Mouse (Mus musculus) cerebellum, adult 2 months (tissue): ENCODE data around the gene Mfap2. TPM values are rescaled to one million over a fixed set of nuclear protein-coding genes. Genes with fewer than 3 reads are reported as not detected.

ENCODE experiments used
- DNase-seq, 2 experiments: peaks; one replicate each; pipeline ENCODE4 v3.0.0; 2021
- H3K27ac ChIP-seq: fragments of 200-500 bp; 2 replicates; pipeline ENCODE4 v1.5.1; 2012; ENCODE audit warnings: low read length, control low read depth, inconsistent platforms; ENCODE audit not compliant: insufficient read depth
- H3K27me3 ChIP-seq: fragments of 200-500 bp; 2 replicates; pipeline ENCODE4 v1.6.1; 2012; ENCODE audit warnings: inconsistent platforms, mild to moderate bottlenecking, low read length, moderate library complexity; ENCODE audit not compliant: control insufficient read depth, insufficient read depth
- H3K4me1 ChIP-seq: fragments of 200-500 bp; 2 replicates; pipeline ENCODE4 v1.6.1; 2011; ENCODE audit warnings: low read length; ENCODE audit not compliant: control insufficient read depth, insufficient read depth
- H3K4me3 ChIP-seq: fragments of 200-500 bp; replicated peaks from 2 replicates; pipeline ENCODE3; 2011; ENCODE audit warnings: mild to moderate bottlenecking, low read depth, low read length, control low read depth; ENCODE audit not compliant: insufficient read depth
- CTCF ChIP-seq: fragments of 200-500 bp; IDR thresholded peaks from 2 replicates; pipeline ENCODE4 v1.5.1; 2011; ENCODE audit warnings: low read depth, mild to moderate bottlenecking, control low read depth, low read length, moderate library complexity, borderline replicate concordance; ENCODE audit not compliant: insufficient read depth
- POLR2A ChIP-seq: fragments of 200-500 bp; IDR thresholded peaks from 2 replicates; pipeline ENCODE4 v1.6.1; 2011; ENCODE audit warnings: low read length, control low read depth, borderline replicate concordance; ENCODE audit not compliant: insufficient read depth
- WGBS: fragments of 180-500 bp; shearing (Covaris S2); methylation state at CpG from one replicate; pipeline ENCODE4 v1.1.7; 2018; 5-methylcytosine and 5-hydroxymethylcytosine counted together
- polyA plus RNA-seq: library from polyadenylated mRNA; depleted of rRNA; stranded (reverse); fragments of >200 nt; gene quantifications from 2 replicates; pipeline ENCODE4 v1.2.3, GENCODE M21; 2012; rRNA removed

Gene Mfap2
- polyA plus RNA-seq: 3.1 and 3.4 TPM in 2 replicates

DNA sequence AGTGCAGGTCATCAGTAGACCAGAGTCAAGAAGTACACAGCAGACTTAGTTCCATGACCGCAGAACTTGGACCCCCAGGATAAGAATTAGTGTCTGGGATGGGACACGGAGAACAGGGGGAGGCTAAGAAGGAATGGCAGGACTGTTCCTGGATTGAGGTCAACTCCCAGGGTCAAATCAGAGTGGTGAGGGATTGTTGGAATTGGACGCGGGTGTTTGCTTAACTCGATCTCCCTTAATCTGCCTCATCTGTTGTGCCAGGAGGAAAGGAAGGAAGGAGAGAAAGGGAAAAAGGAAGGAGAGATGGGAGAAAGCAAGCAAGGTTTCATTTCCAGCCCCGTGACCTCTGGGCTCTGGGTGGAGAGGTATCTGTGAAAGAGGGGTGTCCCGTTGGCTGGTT is at the start of gene Mfap2:
Gene Mfap2, plus strand, starts transcription at position 301 of the 400 bp plus-strand sequence.
- Histone ChIP-seq H3K27ac (no peak within 1 kb of the TSS), H3K27me3 (no peaks in the 10 kb centered on the region), H3K4me3 (no peak within 1 kb of the TSS), H3K4me1 (peaks cover 42% of the 10 kb centered on the region)
- TF ChIP-seq CTCF: no peak
- no peak for TF ChIP-seq POLR2A
- WGBS: 59% methylated on average over 7 of the region's 7 CpGs
- no peak for DNase-seq

DNA sequence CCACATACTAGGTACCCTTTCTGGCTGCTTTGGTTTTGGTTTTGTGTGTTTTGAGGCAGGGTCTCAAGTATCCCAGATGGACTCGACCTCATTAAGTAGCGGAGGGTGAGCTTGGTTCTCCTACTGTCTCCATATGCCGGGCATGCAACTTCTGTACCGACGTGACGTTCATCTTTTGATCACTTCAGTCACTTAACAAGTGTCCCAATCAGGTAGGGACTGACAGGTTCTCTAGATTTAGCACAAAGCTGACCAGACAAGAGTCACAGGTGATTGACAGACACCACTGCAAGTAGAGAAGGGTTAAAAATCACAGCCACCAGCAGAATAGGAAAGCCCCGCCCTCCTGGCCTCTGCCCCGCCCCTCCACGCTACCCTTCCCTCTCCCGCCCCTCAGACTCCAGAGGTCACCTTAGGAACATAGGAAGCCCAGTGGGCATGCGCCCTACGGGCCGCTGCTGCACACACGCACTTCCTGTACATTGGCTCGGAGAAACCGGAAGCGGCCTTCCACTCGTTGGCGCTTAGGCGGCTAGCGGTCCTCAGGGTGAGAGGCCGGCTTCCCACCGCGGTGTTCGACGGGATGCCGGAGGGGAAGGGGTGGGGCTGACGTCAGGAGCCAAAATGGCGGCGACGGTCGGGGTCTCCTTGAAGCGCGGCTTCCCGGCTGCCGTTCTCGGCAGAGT is 49.3 kb upstream of the Mfap2 start, which contains the start of gene Sdhb:
Gene Sdhb, plus strand, starts transcription at position 423 of the 686 bp plus-strand sequence.
- DNase-seq: peak; percentile 96 to 99
- no peaks in the 10 kb centered on the region for H3K27me3 ChIP-seq
- H3K4me3 ChIP-seq: peak within 1 kb of the TSS; percentile 83
- under 1% methylated on average over 37 of the region's 37 CpGs for WGBS
- peak within 1 kb of the TSS; percentile 94 for H3K27ac ChIP-seq
- TF ChIP-seq POLR2A (peak; percentile 46; the same call in 1 of the 2 replicates), CTCF (no peak)
- peaks cover 14% of the 10 kb centered on the region for H3K4me1 ChIP-seq

DNA sequence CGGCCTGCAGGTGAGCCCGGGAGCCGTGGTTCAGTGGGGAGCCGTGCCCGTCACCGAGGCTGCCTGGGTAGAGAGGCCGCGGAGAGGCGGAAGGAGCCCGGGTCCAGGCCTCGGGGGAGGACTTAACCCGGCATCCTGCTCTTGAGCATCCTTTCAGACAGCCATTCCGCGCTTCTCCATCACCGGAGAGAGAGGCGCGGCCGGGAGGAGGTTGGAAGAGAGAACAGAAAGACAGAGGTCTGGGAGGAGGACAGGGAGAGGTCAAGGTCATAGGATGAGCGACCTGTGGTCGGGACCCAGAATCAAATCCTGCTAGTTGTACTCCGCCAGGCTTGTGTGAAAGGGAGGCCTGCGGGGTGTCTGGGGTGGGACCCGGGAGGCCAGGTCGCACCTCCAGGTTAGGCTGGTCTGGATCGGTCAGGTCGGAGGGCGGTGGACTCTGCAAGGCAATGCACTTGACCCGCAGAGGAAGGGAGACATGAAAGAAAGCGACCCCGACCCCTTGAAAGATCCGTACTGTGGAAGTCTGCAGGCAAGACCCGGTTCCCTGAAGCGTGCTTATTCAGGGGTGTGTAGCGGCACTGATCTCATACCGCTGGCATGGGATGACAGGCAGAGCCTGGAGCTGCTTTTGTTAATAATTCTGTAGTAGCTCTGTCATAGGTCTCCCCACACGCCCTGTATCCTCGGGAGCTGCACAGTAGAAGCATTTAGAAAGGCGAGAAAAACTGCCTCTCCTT is 48.6 kb upstream of the Mfap2 start:
- TF ChIP-seq CTCF: no peak
- no peak for TF ChIP-seq POLR2A
- Histone ChIP-seq H3K27me3 (no peaks in the 10 kb centered on the region), H3K4me1 (peaks cover 14% of the 10 kb centered on the region), H3K27ac (peak overlapping the region; percentile 94), H3K4me3 (peak overlapping the region; percentile 83)
- DNase-seq: no peak
- WGBS: under 1% methylated on average over 38 of the region's 38 CpGs

DNA sequence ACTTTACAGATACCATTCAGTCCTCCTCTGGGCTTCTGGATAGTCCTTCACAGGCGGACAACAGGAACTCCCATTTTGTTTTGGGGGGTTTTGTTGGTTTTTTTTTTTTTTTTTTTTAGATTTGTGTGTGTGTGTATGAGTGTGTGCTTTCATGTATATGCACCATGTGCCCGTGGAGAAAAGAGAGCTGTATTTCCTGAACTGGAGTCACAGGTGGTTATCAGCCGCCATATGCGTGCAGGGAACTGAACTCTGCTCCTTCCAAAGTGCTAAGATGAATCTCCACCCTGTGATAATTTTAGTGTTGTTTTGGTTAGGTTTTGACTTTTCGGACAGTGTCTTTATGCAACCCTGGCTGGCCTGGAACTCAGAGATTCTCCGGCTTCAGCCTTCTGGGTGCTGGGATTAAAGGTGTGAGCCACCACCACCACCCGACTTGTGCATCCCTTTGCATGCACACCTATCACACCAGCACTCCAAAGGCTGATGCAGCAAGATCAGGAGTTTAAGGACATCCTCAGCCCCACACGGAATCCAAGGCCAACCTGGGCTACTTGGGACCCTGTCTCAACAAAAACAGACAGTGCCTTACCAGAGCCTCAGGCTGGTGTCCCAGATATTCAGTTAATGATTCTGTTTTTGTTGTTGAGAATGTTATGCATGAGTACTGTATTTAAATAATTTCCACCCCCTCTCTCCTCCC is 47.9 kb upstream of the Mfap2 start:
- TF ChIP-seq POLR2A: no peak
- TF ChIP-seq CTCF: no peak
- 57% methylated on average over 8 of the region's 8 CpGs for WGBS
- Histone ChIP-seq H3K27me3 (no peaks in the 10 kb centered on the region), H3K4me1 (peaks cover 14% of the 10 kb centered on the region), H3K4me3 (peak overlapping the region; percentile 83), H3K27ac (no peak overlapping the region)
- no peak for DNase-seq

DNA sequence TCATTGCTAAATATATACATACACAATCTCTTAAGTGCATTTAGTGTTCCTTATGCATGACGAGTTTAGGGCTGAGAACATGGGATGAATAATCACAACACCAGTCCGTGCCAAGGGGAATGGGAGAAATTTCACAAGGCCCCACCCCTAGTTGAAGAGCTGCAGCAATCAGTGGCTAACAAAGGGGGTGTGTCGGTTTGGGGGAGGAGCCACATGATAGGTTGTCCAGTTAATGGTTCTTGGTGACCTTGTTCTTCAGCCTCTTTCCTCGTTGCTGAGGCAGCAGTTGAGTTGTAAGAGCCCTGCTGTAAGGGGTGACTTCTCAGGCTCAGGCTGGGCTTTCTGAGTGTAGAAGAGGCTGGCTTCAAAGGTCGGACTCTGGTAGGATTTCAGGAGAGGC is 47.3 kb upstream of the Mfap2 start:
- no peak for TF ChIP-seq POLR2A
- TF ChIP-seq CTCF: no peak
- DNase-seq: peak in 1 of 2 experiments; percentile 41
- WGBS: 22% methylated on average over 5 of the region's 5 CpGs
- H3K27me3 ChIP-seq: no peaks in the 10 kb centered on the region
- no peak overlapping the region for H3K4me3 ChIP-seq
- peaks cover 14% of the 10 kb centered on the region for H3K4me1 ChIP-seq
- no peak overlapping the region for H3K27ac ChIP-seq

DNA sequence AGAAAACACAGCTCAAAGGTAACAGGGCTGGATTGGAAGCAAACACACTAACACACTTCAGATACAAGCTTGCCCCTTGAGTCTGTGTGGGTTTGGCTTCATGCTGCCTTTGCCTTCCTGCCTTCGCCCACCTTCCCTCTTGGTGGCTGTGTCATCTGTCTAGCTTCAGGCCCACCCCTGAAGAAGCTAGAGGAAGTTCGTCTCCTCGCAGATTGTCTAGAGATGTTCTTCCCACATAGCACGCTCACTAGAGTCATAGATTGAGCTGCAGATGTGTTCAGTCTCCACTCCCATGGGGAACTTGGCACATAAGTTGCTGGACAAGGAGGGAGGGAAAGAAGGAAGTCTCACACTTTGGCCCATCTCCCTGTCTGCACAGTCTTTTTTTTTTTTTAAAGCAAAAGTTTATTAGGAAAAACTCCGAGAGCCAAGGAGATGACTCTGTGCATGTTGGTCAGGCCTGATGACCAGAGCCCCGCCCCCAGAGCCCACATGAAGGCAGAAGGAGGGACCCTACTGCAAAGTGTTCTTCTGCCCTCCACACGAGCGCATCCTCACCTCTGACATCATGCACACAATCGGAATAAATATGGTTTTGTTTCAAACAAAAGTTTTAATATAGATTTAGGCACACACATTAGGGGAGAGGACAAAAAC is 46.1 kb upstream of the Mfap2 start:
- Histone ChIP-seq H3K27ac (no peak overlapping the region), H3K4me1 (peaks cover 14% of the 10 kb centered on the region), H3K4me3 (no peak overlapping the region), H3K27me3 (no peaks in the 10 kb centered on the region)
- no peak for DNase-seq
- TF ChIP-seq CTCF (no peak), POLR2A (no peak)
- WGBS: 70% methylated on average over 9 of the region's 9 CpGs

DNA sequence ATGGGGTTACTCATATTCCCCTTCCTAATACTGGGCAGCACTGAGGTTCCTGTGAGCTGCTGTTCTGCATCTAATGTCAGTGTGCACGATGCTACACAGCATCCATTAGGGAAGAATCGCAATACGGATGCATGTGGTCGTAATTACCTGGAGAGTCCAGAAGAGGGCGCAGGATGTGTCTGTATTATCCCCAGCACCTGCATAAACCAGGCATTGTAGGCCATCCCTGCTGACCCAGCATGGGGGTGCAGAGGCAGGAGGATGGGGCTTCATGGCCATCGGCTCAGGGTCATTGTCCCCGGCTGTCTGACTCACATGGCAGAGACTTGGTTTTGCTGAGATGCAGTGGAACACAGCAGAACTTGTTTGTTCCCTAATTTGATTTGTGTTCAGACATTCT is 45.6 kb upstream of the Mfap2 start:
- peak; percentile 80 to 82 for DNase-seq
- no peak overlapping the region for H3K4me3 ChIP-seq
- no peak overlapping the region for H3K27ac ChIP-seq
- TF ChIP-seq CTCF (peak; percentile 93), POLR2A (no peak)
- WGBS: 2% methylated on average over 7 of the region's 7 CpGs
- no peaks in the 10 kb centered on the region for H3K27me3 ChIP-seq
- peaks cover 14% of the 10 kb centered on the region for H3K4me1 ChIP-seq
